Mouse (Mus musculus): ENCODE measurements around the gene Syncrip.

The Syncrip gene

GRCm38 (mm10) chr9:88482230-88482828 is at the start of gene Syncrip:
Gene Syncrip, minus strand, starts transcription at chr9:88482574.
- peak; percentile 96 for DNase-seq

- DNase-seq, result no peak
Observed at GRCm38 (mm10) chr9:88529979-88530580, 47.7 kb upstream of the Syncrip start.

- no peak for DNase-seq
Observed at GRCm38 (mm10) chr9:88529571-88529970, 47.2 kb upstream of the Syncrip start.

- DNase-seq, result no peak
Observed at GRCm38 (mm10) chr9:88528736-88529135, 46.4 kb upstream of the Syncrip start.

- no peak for DNase-seq
Observed at GRCm38 (mm10) chr9:88527956-88528355, 45.6 kb upstream of the Syncrip start.

GRCm38 (mm10) chr9:88525341-88525740 is 43.0 kb upstream of the Syncrip start:
- no peak for DNase-seq

- no peak for DNase-seq
Observed at GRCm38 (mm10) chr9:88524796-88525195, 42.4 kb upstream of the Syncrip start.

GRCm38 (mm10) chr9:88524367-88524766 is 42.0 kb upstream of the Syncrip start:
- no peak for DNase-seq

- DNase-seq, result no peak
Observed at GRCm38 (mm10) chr9:88523335-88523668, 40.9 kb upstream of the Syncrip start.

- DNase-seq, result peak; percentile 100
Observed at GRCm38 (mm10) chr9:88522569-88523334, 40.4 kb upstream of the Syncrip start.

GRCm38 (mm10) chr9:88521961-88522568 is 39.7 kb upstream of the Syncrip start:
- no peak for DNase-seq

- DNase-seq, result no peak
Observed at GRCm38 (mm10) chr9:88520849-88521483, 38.6 kb upstream of the Syncrip start.

GRCm38 (mm10) chr9:88520122-88520848 is 37.9 kb upstream of the Syncrip start:
- DNase-seq, result peak; percentile 30

GRCm38 (mm10) chr9:88519390-88520121 is 37.2 kb upstream of the Syncrip start:
- peak; percentile 13 for DNase-seq

- DNase-seq, result no peak
Observed at GRCm38 (mm10) chr9:88516361-88516995, 34.1 kb upstream of the Syncrip start.

- DNase-seq, result no peak
Observed at GRCm38 (mm10) chr9:88515546-88515945, 33.2 kb upstream of the Syncrip start.

- DNase-seq, result no peak
Observed at GRCm38 (mm10) chr9:88501846-88502245, 19.5 kb upstream of the Syncrip start.

GRCm38 (mm10) chr9:88500112-88500511 is 17.7 kb upstream of the Syncrip start:
- no peak for DNase-seq

- DNase-seq, result no peak
Observed at GRCm38 (mm10) chr9:88492522-88492921, 10.1 kb upstream of the Syncrip start.

GRCm38 (mm10) chr9:88484531-88484930 is 2.2 kb upstream of the Syncrip start:
- DNase-seq, result no peak

- DNase-seq, result no peak
Observed at GRCm38 (mm10) chr9:88482829-88483396, 539 bp upstream of the Syncrip start.

Data from embryo, embryonic 11 days (tissue).